Mouse (Mus musculus) testis, adult 2 months (tissue): ENCODE data around the gene Gm20388.

Source experiments
- CTCF ChIP-seq: fragments of 200-500 bp; IDR thresholded peaks from 2 replicates; pipeline ENCODE4 v1.5.1; 2012; ENCODE audit warnings: low read depth, mild to moderate bottlenecking, inconsistent platforms, low read length, moderate library complexity; ENCODE audit not compliant: control insufficient read depth, insufficient read depth, insufficient replicate concordance
- POLR2A ChIP-seq: fragments of 200-500 bp; IDR thresholded peaks from 2 replicates; pipeline ENCODE4 v1.6.1; 2012; ENCODE audit warnings: low read depth, mild to moderate bottlenecking, inconsistent platforms, low read length, moderate library complexity; ENCODE audit not compliant: control insufficient read depth

DNA sequence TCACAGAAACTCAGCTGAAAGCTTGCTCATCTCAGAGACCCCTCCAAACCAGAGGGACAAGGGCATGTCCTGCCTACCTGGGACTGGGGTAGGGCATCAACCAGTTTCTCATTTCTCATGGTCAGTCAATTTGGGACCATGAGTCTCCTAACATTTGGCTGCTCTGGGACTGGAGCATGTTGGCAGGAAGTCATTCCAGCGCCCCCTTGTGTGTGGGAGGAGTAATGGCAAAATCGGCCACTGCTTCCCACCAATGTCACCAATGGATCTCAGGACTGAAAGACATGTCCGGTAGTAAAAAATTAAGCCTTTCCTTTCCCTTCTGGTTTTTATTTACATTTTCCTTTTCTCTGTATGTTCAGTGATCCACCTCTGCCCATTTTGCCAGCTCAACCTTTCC is 1318.3 kb downstream of the Gm20388 start:
- TF ChIP-seq POLR2A = no peak
- TF ChIP-seq CTCF = peak; percentile 76; the same call in 1 of the 2 replicates
